Mouse (Mus musculus): ENCODE results near the gene Plekha8. TPM values are rescaled to one million over a fixed set of nuclear protein-coding genes. Genes with fewer than 3 reads are reported as not detected.

The Plekha8 gene
- total RNA-seq, 2 experiments from 2014 or later, result 17.1 to 21.8 TPM

DNA sequence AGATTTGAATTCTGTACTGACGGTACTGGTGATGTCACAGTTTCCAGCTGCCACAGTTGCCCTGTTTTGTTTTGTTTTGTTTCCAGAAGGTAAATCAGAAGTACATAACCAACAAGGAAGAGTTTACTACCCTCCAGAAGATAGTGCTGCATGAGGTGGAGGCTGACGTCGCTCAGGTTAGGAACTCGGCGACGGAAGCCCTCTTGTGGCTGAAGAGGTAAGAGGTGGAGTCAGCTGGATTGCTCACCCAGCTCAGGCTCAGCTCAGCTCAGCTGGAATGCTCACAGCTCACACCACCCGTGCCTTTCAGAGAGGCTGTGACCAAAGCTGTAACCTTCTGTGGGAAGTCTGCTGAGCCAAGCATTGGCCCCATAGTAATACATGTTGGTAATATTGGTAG is 34.8 kb downstream of the Plekha8 start:
- peak in 1 of 2 experiments; percentile 16 for DNase-seq (ENCODE audit: low spot score in 2 of 2)

DNA sequence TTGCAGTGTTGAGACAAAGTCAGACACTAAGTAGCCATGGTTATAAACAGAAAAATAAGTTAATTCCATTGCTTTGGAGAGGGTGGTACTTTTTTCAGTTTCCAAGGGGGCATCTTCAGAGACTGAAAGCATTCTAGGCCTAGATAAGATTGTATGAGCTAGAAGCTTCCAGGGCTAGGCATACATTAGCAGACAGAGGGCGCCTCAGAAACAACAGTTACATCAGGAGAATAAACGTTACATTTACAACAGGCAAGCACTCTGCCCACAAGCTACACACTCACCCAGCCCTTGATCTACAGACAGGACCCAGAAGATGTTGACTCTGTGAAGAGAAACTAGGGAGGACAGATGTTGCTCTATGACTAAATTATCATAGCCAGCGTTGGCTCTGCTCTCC is 36.6 kb downstream of the Plekha8 start:
- DNase-seq (ENCODE audit: low spot score in 2 of 2), result no peak

- no peak for DNase-seq (ENCODE audit: low spot score in 2 of 2)
Observed at GRCm38 (mm10) chr6:54639877-54640276, 45.0 kb downstream of the Plekha8 start.

DNA sequence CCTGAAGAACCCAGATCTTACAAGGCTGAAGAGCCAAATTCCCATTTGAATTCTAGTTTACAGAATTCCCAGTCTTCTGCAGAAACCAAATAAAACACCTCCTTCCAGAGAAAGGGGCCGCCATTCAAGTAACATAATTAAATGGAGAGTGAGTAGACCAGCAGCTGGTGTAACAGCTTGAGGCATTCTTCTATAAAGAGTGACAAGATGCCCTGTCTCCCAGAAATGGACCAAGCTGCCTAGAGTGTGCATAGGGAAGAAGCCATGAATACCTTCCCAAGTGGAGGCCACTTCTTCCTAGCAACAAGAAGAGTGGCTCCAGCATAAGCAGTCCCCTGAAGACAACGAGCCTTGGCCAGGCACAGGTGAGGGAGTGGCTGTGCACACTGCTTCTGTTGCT is 47.0 kb downstream of the Plekha8 start:
- DNase-seq (ENCODE audit: low spot score in 2 of 2), result no peak

- no peak for DNase-seq (ENCODE audit: low spot score in 2 of 2)
Observed at GRCm38 (mm10) chr6:54643181-54643580, 48.3 kb downstream of the Plekha8 start.

DNA sequence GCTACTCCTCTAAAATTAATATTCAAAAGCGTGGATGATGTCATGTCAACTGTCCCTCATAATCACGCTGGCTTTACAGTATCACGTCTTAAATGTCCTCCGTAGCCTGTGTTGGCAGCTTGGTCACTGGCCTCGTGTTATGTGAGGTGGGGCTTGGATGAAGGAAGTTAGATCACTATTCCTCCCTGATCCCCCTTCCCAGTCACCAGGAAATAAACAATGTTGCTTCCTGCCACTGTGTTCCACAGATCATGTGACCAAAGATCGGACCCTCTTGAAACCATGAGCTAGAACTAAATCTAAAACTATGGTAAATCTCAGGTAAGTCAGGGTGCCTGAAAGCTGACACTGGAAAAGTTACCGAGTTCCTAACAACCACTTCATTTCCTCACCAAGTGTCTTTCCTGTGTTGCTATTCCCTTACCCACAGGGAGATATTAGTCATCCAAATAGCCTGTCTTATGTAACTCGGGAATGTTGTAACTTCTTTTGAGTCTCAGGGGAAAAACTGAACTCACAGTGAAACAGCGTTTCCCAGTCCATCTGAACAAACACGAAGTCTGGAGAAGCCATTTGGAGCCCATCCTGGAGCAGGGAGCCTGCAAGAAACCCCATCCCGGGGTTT is 60.7 kb downstream of the Plekha8 start:
- DNase-seq (ENCODE audit: low spot score in 2 of 2), result peak in 1 of 2 experiments; percentile 8

GRCm38 (mm10) chr6:54657861-54658260 is 63.0 kb downstream of the Plekha8 start:
- no peak for DNase-seq (ENCODE audit: low spot score in 2 of 2)

- DNase-seq (ENCODE audit: low spot score in 2 of 2), result no peak
Observed at GRCm38 (mm10) chr6:54669868-54670267, 75.0 kb downstream of the Plekha8 start.

DNA sequence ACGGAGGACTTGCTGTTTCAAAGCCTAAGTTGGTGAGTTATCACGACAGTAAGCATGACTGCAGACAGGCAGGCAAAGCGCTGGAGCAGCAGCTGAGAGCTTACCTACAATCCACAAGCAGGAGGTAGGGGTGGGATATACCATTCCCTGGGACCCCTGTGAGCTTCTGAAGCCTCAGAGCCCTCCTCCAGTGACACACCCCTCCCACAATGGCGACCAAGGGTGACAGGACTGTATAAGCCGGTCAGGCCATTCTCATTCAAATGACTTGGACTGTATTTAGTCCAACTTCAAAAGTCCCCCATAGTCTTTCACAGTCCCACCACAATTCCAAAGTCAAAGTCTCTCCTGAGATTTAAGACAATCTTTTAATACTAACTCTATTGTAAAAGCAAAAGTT is 78.0 kb downstream of the Plekha8 start:
- no peak for DNase-seq (ENCODE audit: low spot score in 2 of 2)

DNA sequence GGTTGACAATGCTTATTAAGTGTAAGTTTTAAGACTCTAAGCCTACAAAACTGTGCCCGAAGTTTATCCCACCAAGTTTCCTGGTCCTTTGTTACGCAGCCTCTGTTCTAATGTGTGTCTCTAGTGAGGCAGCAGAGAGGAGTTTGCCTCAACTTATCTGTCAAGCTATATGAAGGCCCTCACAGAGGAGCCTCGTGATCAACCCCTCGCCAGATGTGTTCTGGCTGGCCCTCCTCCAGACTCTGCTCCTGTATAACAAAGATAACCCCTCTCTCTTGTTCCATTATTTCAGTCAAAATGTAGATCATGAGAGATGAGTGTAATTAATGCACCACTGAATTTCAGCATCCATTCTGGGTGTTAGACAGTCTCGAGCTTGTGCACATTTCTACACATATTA is 84.8 kb downstream of the Plekha8 start:
- peak in 1 of 2 experiments; percentile 19 for DNase-seq (ENCODE audit: low spot score in 2 of 2)

DNA sequence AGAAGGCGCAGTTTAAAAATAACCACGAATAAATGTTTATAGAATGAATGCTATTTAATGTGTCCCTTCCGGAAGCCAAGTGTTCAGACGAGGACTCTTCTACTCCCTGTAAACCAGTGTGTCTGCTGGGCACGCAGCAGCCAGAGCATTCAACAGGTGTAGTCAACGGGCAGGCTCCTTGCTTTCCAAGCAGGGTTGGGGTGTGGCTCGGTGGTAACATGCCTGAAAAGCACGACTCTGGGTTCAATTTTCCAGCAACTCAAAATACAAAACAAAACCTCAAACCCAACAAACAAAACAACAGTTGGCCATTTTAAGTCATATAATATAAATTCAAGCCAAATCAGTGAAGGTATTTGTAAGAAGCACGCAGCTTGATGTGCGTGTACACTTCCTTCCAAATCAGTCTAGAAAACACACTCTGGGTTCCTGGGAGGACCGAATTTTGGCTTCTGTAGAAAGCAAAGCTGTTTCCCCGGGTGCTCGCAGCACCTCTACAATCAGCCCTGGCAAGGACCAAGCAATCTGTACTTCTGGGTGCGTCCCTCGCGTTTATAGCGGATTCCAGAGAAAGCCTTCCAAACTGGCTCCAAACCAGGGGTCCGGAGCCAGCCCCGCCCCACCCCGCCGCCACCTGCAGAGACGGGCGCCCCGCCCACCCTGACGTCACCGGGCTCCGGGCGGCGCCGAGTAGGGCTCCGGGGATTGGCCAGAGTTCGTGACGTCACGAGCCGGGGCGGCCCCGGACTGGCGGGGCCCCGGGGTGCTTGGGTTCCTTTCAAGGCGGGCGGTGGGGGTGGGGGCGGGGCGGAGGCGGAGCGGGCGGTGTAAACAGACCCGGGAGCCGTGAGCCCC is 86.2 kb downstream of the Plekha8 start, which contains the start of gene Mturn:
Mturn (plus strand) TSS at position 734 of the 855 bp plus-strand sequence.
- DNase-seq (ENCODE audit: low spot score in 2 of 2), result peak; percentile 99 to 100

DNA sequence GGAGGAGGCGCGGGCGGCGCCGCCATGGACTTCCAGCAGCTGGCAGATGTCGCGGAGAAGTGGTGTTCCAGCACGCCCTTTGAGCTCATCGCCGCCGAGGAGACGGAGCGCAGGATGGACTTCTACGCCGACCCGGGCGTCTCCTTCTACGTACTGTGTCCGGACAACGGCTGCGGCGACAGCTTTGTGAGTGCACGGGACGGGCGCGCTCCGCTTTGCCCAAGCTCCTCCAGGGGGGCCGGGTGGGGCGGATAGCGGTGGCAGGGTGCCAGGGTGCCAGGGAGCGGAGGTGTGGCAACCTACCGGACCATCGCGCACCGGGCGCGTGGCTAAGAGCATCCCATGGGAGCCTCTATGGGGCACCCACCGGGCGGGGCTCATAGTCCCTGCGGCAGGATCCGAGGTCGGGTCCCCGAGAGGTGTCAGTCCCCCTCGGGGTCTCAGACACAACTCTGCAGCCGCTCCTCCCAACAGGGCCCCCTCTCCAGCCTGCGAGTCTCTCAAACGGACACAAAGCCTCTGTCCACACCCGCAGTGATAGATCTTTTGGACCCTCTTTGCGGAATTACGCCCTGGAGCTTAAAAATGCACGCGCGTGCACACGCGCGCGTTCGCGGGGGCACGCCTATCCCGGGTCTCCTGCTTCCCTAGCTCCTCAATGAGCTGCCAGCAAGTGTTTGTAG is 87.0 kb downstream of the Plekha8 start:
- no peak for DNase-seq (ENCODE audit: low spot score in 2 of 2)

GRCm38 (mm10) chr6:54684085-54684484 is 89.2 kb downstream of the Plekha8 start:
- no peak for DNase-seq (ENCODE audit: low spot score in 2 of 2)

GRCm38 (mm10) chr6:54685103-54685502 is 90.2 kb downstream of the Plekha8 start:
- no peak for DNase-seq (ENCODE audit: low spot score in 2 of 2)

DNA sequence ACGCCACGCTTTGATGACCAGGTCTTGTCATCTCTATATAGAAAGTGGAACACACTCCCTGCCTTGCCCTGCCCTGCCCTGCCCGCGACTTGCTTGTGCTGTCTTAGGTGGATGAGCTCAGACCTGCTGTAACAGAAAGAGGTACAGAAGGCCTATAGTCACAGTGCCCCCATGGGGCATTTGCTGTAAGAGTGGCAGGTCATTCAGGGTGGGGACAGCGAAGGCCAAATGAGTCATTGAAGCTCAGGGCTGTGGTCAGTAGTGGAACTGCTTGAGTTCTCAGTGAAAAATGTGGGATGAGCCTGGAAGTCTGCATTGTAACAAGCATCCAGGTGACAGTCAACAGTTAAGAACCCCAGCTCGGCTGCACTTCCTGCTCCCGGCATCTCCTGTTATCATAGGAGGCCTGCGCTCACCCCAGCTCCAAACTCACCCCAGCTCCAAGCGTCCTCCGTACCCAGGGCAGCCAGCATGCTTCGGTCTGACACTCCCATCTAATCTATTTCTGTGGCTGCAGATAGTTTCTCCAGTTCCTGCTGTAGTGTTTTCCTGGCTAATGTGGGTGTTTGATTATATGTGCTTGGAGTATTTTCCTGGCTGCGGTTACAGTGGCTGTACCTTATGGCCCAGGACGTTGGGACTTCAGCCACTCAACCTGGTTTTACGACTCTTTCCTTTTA is 90.9 kb downstream of the Plekha8 start:
- DNase-seq (ENCODE audit: low spot score in 2 of 2), result no peak

DNA sequence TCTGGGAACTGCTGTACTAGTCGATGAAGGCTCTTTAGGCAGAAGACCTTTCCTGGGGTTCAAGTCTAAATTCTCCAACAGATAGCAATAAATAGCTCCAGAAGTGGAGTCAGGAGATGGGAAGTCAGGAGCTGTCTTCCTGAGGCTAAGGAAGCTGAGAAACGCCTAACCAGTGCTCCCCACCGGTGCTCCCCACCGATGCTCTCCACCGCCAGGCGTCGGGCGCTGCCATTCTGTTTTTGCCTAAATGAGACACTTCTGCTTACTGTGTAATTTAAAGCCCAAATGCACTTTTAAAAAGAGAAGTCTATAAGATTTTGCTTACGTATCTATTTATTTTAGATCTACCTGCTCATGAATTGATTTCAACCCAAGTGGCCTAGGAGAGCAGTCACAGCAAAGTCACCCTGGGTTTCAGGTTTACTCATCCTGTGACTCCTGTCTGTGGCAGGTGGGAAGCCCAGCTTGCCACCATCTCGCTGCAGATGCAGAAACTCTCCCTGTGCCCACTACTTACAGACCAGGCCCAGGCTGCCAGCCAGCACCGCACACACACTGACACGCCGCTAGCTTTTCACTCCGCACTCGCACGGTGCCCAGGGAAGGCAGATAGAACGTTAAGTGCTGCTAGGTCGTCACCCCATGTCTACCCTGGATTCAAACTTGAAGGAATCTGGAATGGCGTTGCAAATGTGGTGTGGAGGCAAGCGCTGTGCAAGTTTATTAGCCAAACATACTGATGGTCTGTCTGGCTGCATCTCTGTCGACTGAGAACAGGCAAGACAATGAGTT is 92.2 kb downstream of the Plekha8 start:
- DNase-seq (ENCODE audit: low spot score in 2 of 2), result no peak

- DNase-seq (ENCODE audit: low spot score in 2 of 2), result no peak
Observed at GRCm38 (mm10) chr6:54688467-54689323, 93.8 kb downstream of the Plekha8 start.

DNA sequence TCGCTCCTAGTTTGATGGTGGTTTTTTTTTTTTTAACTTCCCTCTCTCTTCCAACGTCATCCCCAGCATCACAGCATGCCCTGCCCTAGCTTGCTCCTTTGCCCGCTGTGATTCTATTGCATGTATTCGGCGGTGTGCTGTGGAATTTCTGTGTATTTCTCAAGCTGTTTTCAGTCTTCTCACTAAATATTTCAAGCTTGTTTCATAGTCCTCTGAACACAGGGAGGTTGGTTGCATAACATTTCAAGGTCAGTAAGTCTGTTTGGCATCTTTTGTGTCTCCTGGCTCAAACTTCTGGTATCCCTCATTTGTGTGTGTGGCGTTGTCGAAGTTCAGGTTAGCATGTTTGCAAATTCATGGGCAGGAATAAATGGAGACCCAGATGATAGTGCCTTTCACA is 94.8 kb downstream of the Plekha8 start:
- no peak for DNase-seq (ENCODE audit: low spot score in 2 of 2)

- DNase-seq (ENCODE audit: low spot score in 2 of 2), result no peak
Observed at GRCm38 (mm10) chr6:54690838-54691237, 95.9 kb downstream of the Plekha8 start.
